Mouse (Mus musculus) hindbrain, embryonic 12.5 days (tissue): ENCODE data around the gene Icosl. TPM values are rescaled to one million over a fixed set of nuclear protein-coding genes. Genes with fewer than 3 reads are reported as not detected.

Experiments
- ATAC-seq: fragments of 200-750 bp; cut with Nextera tagmentation; 2 replicates; pipeline ENCODE4 v1.8.0; 2017; ENCODE audit warnings: moderate TSS enrichment; ENCODE audit not compliant: low FRiP score
- H3K27ac ChIP-seq: fragments of 300-500 bp; sonication (generic); 2 replicates; pipeline ENCODE4 v1.5.1; 2016; ENCODE audit warnings: mild to moderate bottlenecking
- H3K27me3 ChIP-seq: fragments of 300-500 bp; sonication (generic); 2 replicates; pipeline ENCODE4 v1.6.1; 2016; ENCODE audit warnings: mild to moderate bottlenecking
- H3K36me3 ChIP-seq: fragments of 300-500 bp; sonication (generic); 2 replicates; pipeline ENCODE4 v1.6.1; 2016; ENCODE audit warnings: mild to moderate bottlenecking
- H3K4me1 ChIP-seq: fragments of 300-500 bp; sonication (generic); 2 replicates; pipeline ENCODE4 v1.6.1; 2016
- H3K4me2 ChIP-seq: fragments of 300-500 bp; sonication (generic); replicated peaks from 2 replicates; pipeline ENCODE4 v1.6.1; 2016; ENCODE audit warnings: mild to moderate bottlenecking
- H3K4me3 ChIP-seq: fragments of 300-500 bp; sonication (generic); 2 replicates; pipeline ENCODE4 v1.5.1; 2016; ENCODE audit warnings: mild to moderate bottlenecking
- H3K9ac ChIP-seq: fragments of 300-500 bp; sonication (generic); 2 replicates; pipeline ENCODE4 v1.6.1; 2016; ENCODE audit warnings: mild to moderate bottlenecking, moderate library complexity
- H3K9me3 ChIP-seq: fragments of 300-500 bp; sonication (generic); replicated peaks from 2 replicates; pipeline ENCODE4 v1.6.1; 2016; ENCODE audit warnings: mild to moderate bottlenecking
- WGBS: fragments of 180-500 bp; shearing (Covaris S2); methylation state at CpG from one replicate; pipeline ENCODE4 v1.1.7; 2016; 5-methylcytosine and 5-hydroxymethylcytosine counted together
- polyA plus RNA-seq: library from polyadenylated mRNA; unstranded; fragments of >200 nt; fragmentation: Nextera tagmentation; extraction: Ambion mirVana; gene quantifications from 2 replicates; pipeline ENCODE4 v1.2.1, GENCODE M21; 2016

Icosl gene
- polyA plus RNA-seq, 1 experiment from 2014 or later: 1.2 TPM

- no peak for ATAC-seq
- Histone ChIP-seq H3K27ac (no peak overlapping the region), H3K36me3 (no peaks in the 10 kb centered on the region), H3K4me1 (no peaks in the 10 kb centered on the region), H3K27me3 (no peaks in the 10 kb centered on the region), H3K4me2 (no peak overlapping the region), H3K4me3 (no peak overlapping the region), H3K9ac (no peak overlapping the region), H3K9me3 (no peaks in the 10 kb centered on the region)
- WGBS: 85% methylated on average over 4 of the region's 4 CpGs
Observed at GRCm38 (mm10) chr10:78079955-78080591, 11.0 kb downstream of the Icosl start.

GRCm38 (mm10) chr10:78084073-78084472 is 15.0 kb downstream of the Icosl start:
- Histone ChIP-seq H3K27me3 (no peaks in the 10 kb centered on the region), H3K36me3 (no peaks in the 10 kb centered on the region), H3K27ac (no peak overlapping the region), H3K4me1 (no peaks in the 10 kb centered on the region), H3K9me3 (no peaks in the 10 kb centered on the region), H3K4me2 (no peak overlapping the region), H3K4me3 (no peak overlapping the region), H3K9ac (no peak overlapping the region)
- WGBS: 73% methylated on average over 1 of the region's 1 CpGs
- no peak for ATAC-seq

- H3K4me2 ChIP-seq: no peak overlapping the region
- WGBS: 96% methylated on average over 6 of the region's 6 CpGs
Observed at GRCm38 (mm10) chr10:78085711-78086110, 16.6 kb downstream of the Icosl start.

GRCm38 (mm10) chr10:78086444-78087061 is 17.5 kb downstream of the Icosl start:
- H3K36me3 ChIP-seq: no peaks in the 10 kb centered on the region
- no peaks in the 10 kb centered on the region for H3K4me1 ChIP-seq
- H3K9me3 ChIP-seq: no peaks in the 10 kb centered on the region
- no peak overlapping the region for H3K9ac ChIP-seq
- no peak overlapping the region for H3K27ac ChIP-seq
- no peaks in the 10 kb centered on the region for H3K27me3 ChIP-seq
- no peak overlapping the region for H3K4me2 ChIP-seq
- no peak for ATAC-seq
- WGBS: 86% methylated on average over 10 of the region's 10 CpGs
- H3K4me3 ChIP-seq: no peak overlapping the region

More at GRCm38 (mm10) chr10:78085711-78086110, 16.6 kb downstream of the Icosl start:
- no peaks in the 10 kb centered on the region for H3K9me3 ChIP-seq
- H3K36me3 ChIP-seq: no peaks in the 10 kb centered on the region
- ATAC-seq: no peak
- H3K27ac ChIP-seq: no peak overlapping the region
- H3K27me3 ChIP-seq: no peaks in the 10 kb centered on the region
- H3K4me3 ChIP-seq: no peak overlapping the region
- H3K9ac ChIP-seq: no peak overlapping the region
- H3K4me1 ChIP-seq: no peaks in the 10 kb centered on the region

GRCm38 (mm10) chr10:78087101-78087511 is 18.0 kb downstream of the Icosl start:
- Histone ChIP-seq H3K27ac (no peak overlapping the region), H3K9me3 (no peaks in the 10 kb centered on the region), H3K4me2 (no peak overlapping the region), H3K27me3 (no peaks in the 10 kb centered on the region), H3K4me3 (no peak overlapping the region), H3K36me3 (no peaks in the 10 kb centered on the region), H3K9ac (no peak overlapping the region), H3K4me1 (no peaks in the 10 kb centered on the region)
- no peak for ATAC-seq
- 88% methylated on average over 6 of the region's 6 CpGs for WGBS

GRCm38 (mm10) chr10:78090246-78090645 is 21.1 kb downstream of the Icosl start:
- H3K27me3 ChIP-seq: no peaks in the 10 kb centered on the region
- H3K36me3 ChIP-seq: no peaks in the 10 kb centered on the region
- no peak overlapping the region for H3K9ac ChIP-seq
- H3K9me3 ChIP-seq: no peaks in the 10 kb centered on the region
- H3K4me1 ChIP-seq: no peaks in the 10 kb centered on the region
- WGBS: 64% methylated on average over 6 of the region's 6 CpGs
- ATAC-seq: no peak
- no peak overlapping the region for H3K4me2 ChIP-seq
- no peak overlapping the region for H3K4me3 ChIP-seq
- no peak overlapping the region for H3K27ac ChIP-seq

GRCm38 (mm10) chr10:78090706-78091491 is 21.8 kb downstream of the Icosl start:
- Histone ChIP-seq H3K4me3 (no peak overlapping the region), H3K9me3 (no peaks in the 10 kb centered on the region), H3K27ac (no peak overlapping the region), H3K4me2 (no peak overlapping the region), H3K4me1 (no peaks in the 10 kb centered on the region), H3K9ac (no peak overlapping the region), H3K36me3 (no peaks in the 10 kb centered on the region), H3K27me3 (no peaks in the 10 kb centered on the region)
- ATAC-seq: no peak
- WGBS: 79% methylated on average over 4 of the region's 4 CpGs

GRCm38 (mm10) chr10:78091865-78092724 is 23.0 kb downstream of the Icosl start:
- H3K4me1 ChIP-seq: no peaks in the 10 kb centered on the region
- 88% methylated on average over 23 of the region's 23 CpGs for WGBS

GRCm38 (mm10) chr10:78092725-78093029 is 23.6 kb downstream of the Icosl start:
- Histone ChIP-seq H3K4me3 (no peak overlapping the region), H3K27me3 (no peaks in the 10 kb centered on the region), H3K9ac (no peak overlapping the region), H3K4me1 (no peaks in the 10 kb centered on the region), H3K9me3 (no peaks in the 10 kb centered on the region), H3K4me2 (no peak overlapping the region), H3K27ac (no peak overlapping the region), H3K36me3 (no peaks in the 10 kb centered on the region)
- no peak for ATAC-seq
- 89% methylated on average over 13 of the region's 13 CpGs for WGBS

More at GRCm38 (mm10) chr10:78091865-78092724, 23.0 kb downstream of the Icosl start:
- H3K9ac ChIP-seq: no peak overlapping the region
- H3K27ac ChIP-seq: no peak overlapping the region
- H3K4me3 ChIP-seq: no peak overlapping the region
- no peak overlapping the region for H3K4me2 ChIP-seq
- no peaks in the 10 kb centered on the region for H3K27me3 ChIP-seq
- H3K9me3 ChIP-seq: no peaks in the 10 kb centered on the region
- no peaks in the 10 kb centered on the region for H3K36me3 ChIP-seq
- no peak for ATAC-seq

GRCm38 (mm10) chr10:78095221-78095620 is 26.1 kb downstream of the Icosl start:
- no peaks in the 10 kb centered on the region for H3K9me3 ChIP-seq
- ATAC-seq: no peak
- H3K27me3 ChIP-seq: no peaks in the 10 kb centered on the region

GRCm38 (mm10) chr10:78095954-78096931 is 27.1 kb downstream of the Icosl start:
- no peaks in the 10 kb centered on the region for H3K36me3 ChIP-seq
- H3K4me3 ChIP-seq: no peak overlapping the region
- H3K9me3 ChIP-seq: no peaks in the 10 kb centered on the region
- no peak overlapping the region for H3K9ac ChIP-seq
- peaks cover 1% of the 10 kb centered on the region for H3K4me1 ChIP-seq
- no peak overlapping the region for H3K4me2 ChIP-seq
- 90% methylated on average over 5 of the region's 5 CpGs for WGBS
- ATAC-seq: no peak
- H3K27ac ChIP-seq: no peak overlapping the region
- no peaks in the 10 kb centered on the region for H3K27me3 ChIP-seq

More at GRCm38 (mm10) chr10:78095221-78095620, 26.1 kb downstream of the Icosl start:
- H3K36me3 ChIP-seq: no peaks in the 10 kb centered on the region
- no peak overlapping the region for H3K4me3 ChIP-seq
- H3K4me2 ChIP-seq: no peak overlapping the region
- no peak overlapping the region for H3K27ac ChIP-seq
- H3K9ac ChIP-seq: no peak overlapping the region
- H3K4me1 ChIP-seq: no peaks in the 10 kb centered on the region
